Mouse (Mus musculus) activated CD4-positive, CD25-positive, alpha-beta regulatory T cell, adult 4 months (primary cell): ENCODE measurements around the gene Gm20696. TPM values are rescaled to one million over a fixed set of nuclear protein-coding genes. Genes with fewer than 3 reads are reported as not detected.

Experiments
- ATAC-seq: one replicate; pipeline ENCODE4 v1.8.0; 2017
- polyA plus RNA-seq, 2 experiments: library from polyadenylated mRNA; unstranded; fragments of 100-300 nt; shearing (Covaris generic); gene quantifications; one replicate each; pipeline ENCODE4 v1.2.1; 2017

Gene Gm20696
- polyA plus RNA-seq, 2 experiments from 2014 or later = 11.9 to 13.1 TPM

GRCm38 (mm10) chr6:99273177-99273576 lies 393.4 kb downstream of the Gm20696 start:
- ATAC-seq = no peak

GRCm38 (mm10) chr6:99272174-99272573 lies 394.4 kb downstream of the Gm20696 start:
- no peak for ATAC-seq

DNA sequence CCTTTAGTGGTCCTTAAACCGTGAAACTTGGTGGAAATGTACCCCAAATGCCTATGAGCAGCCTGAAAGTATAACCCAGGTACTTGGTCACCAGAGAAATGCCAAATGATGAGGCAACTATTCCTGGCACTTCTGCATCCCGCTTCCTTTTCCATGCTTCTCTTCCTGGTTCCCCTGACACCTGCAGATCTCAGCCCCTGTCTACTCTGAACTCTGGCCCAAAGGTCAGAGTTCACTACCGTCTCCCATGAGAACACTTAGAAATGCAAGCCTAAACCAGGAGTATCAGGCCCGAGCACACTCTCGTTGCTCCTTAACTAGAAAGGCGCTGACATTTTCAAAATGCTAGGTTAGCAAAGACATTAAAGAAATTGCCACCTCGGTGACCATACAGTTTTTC lies 394.9 kb downstream of the Gm20696 start:
- no peak for ATAC-seq

DNA sequence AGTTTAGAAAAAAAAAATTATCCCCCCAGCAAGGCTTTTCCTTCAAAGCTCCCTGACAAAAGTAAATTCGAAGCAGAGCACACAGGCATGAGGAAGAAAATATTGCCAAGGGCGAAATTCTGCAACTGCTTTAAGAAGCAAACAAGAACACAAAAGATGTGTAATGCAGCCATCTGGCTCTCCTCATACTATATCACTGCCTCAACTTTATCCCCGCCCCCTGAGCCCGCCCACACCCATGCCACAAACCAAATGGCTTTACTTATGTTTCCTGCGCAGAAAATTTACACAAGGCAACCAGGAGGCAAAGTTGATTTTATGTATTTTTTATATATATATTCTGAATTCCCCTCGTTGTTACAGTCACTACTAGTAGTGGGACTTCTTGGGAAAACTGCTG lies 396.7 kb downstream of the Gm20696 start:
- ATAC-seq = no peak

- ATAC-seq = no peak
Observed at GRCm38 (mm10) chr6:99268171-99269061, 398.2 kb downstream of the Gm20696 start.

DNA sequence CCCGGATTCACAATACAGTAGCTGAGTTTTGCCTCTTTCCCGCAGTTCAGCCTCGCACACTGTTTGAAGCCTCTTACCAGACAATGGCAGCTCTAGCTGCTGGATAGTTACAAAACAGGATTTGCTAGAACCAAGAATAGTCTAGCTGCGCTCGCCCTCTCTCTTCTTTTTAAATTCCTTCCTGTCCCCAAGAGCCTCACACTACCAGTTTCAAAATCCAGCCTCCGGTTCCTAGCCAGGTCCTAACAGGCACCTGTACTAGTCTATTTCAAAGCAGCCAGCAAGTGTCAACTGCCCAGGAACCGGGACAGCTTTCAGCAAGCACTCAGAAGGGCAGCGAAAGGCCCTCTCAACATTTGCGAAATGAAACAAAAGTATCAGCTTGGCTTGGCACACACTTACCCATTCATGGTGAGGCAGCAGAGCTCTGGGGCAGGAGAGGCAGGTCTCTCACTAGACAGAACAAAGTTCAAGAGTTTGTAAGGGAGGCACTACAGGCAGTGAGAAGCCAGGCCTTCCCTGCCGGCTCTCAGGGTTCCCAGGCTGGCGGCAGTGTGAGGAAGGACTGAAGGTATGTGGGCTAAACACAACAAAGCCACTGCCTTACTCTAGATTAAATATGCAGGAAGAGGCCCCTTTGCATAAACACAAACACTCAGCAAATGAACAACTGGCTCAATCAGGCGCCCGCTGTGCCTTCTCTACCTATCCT lies 400.5 kb downstream of the Gm20696 start:
- peak; percentile 6 for ATAC-seq

- ATAC-seq = no peak
Observed at GRCm38 (mm10) chr6:99265173-99265572, 401.4 kb downstream of the Gm20696 start.

DNA sequence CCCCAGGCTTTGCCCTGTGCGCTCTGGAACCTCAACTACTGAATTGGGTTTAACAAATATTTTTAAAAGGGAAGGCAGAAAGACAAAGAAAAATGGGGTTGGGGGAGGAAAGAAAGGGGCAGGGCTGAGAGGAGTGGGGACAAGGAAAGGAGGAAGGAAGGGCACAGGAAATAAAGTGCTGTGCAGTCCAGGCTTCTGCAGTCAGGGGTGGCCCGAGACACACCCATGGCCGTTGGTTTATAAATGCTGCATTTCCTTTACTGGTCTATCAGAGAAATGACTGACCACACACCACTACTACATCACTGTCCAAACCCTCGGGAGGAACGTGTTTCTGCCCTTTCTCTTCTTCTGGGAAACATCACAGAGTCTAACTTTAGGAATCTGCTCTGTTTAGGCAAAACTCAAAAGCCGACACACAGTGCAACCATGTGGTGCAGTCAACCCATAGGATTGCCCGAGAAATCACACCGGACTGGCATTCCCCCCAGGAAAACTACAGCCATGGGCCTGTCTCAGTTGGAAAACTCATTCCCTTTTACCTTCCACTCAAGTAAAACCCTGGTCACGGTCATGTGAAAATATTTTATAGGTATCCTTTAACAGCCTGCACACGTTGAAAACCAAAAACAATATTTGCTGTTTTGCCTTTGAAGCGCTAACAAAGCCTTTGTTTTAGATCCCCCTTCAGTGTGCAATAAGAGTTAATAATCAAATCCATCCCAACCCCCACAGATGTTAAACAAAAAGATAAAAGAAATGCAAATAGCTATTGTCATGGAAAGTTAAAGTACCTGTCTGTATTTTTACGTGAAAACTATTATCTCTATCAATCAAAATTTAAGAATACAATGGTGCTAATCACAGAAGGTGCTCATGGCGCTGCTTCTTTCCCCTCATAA lies 402.2 kb downstream of the Gm20696 start:
- no peak for ATAC-seq

GRCm38 (mm10) chr6:99263886-99264185 lies 402.8 kb downstream of the Gm20696 start:
- no peak for ATAC-seq

DNA sequence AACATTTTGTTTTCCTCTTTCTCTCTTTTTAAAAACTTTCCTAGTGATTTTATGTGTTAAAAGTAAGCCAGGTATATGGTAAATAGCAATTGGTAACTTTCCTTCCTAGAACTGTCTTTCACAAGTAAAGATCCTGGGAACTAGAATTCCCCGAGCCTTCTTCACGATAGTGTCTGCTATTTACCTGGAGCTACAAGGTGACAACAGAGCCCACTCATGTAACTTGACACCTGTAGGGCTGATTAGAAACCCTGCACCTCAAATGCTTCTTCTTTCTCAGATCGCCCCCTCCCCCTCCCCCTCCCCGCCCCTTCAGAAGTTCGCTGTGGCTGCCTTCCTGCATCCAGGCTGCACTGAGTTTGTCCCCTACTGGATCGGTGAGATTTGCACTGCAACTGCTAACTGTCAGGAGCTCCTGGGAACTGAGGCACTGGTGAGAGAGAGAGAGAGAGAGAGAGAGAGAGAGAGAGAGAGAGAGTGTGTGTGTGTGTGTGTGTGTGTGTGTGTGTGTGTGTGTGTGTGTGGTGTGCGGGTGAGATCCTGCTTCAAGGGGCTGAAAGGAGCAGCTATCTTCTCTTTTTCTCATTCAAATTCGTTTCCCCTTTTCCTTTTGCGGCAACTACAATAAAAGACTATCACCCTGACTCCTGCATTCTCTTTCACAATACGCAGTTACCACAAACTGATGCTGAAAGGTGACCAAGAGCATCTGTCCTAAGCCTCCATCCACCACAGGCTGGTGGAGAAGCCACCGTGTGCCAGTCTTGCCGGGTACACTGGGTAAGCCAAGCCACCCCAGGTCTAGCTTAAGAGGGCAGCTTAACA lies 403.3 kb downstream of the Gm20696 start:
- no peak for ATAC-seq

DNA sequence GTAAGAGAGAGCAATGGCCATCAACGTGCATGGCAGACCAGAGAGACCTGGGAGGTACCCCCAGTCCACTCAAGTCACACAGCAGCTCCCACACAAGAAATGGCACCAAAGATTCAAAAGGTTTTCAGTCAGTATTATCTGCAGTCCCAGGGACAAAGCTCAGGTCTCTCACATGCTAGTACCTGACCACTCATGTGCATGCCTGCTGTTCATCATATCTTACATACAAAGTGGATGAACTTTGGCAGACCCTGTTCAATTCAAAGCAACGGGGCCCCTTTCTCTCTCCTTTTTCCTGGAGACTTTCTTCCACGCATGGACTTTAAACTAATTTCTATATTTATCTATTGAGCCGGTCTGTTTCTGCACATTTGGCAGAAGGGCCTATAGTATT lies 404.9 kb downstream of the Gm20696 start:
- ATAC-seq = no peak

DNA sequence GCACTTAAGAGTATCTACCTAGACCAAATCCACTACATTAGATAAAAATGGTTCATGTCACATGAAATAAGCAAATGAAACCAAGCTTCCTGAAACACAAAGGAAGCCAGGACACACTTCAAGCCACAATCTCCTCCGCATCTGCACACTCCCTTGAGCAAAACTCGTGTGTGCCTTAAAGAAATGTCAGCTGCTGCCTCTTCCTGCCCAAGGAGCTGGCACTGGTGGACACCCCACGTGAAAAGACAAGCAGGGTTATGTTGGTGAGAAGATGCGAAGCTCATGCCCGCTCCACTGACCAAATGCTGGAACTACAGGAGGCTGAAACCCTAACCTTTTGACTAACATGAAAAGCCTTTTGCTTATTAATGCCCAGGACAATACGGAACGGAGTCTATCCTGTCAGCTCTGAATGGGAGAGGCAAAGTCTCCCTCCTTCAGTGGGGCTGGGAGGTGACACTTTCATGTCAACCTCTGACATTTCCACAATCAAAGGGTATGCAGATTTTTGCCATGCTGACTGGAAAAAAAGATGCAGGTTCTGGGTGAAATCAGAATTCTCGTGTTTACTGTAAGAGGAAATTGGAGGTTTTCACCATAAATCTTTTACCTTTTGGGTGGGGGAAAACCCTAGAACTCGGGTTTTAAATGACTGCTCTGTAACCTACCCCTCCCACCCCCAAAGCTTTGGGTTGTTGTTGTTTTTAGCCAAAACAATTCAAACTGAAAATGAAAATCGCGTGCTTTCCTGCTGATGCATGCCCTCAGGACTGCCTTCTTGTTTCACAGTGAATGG lies 405.5 kb downstream of the Gm20696 start:
- ATAC-seq = peak; percentile 64

DNA sequence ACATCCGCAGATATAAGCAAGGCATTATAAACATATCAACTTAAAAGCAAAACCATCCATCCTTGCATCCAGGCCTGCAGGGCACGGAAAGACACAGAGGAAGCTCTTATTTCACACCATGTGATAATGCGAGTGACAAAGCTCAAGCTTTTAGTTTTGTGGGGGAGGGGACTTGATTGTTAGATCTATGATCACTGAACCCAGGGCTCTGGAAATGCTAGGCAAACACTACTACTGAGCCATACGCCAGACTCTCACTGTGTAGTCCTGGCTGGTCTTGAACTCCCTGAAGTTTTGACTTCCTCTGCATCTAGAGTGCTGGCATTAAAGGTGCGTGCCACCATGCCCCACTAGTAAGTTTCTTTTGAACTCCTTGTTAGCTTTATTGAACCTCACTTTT lies 408.3 kb downstream of the Gm20696 start:
- no peak for ATAC-seq

DNA sequence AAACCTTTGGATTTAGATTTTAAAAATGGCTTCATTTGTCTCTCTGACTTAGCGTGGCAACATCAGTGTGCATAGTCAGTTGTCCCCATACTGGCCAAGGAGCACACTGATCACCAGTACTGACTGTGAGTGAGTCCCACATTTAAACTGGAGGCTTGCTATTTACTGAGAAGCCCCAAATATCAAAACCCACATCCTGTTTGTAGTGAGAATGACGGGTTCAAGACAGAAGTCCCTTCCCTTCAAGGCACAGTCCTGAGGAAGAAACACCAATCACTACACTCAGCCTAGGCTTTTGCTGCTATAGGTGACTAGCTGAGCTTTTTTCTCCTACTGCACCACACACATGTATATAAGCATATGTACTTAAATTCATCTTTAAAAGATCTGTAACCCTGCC lies 408.9 kb downstream of the Gm20696 start:
- peak; percentile 26 for ATAC-seq

GRCm38 (mm10) chr6:99253331-99253730 lies 413.3 kb downstream of the Gm20696 start:
- no peak for ATAC-seq

- no peak for ATAC-seq
Observed at GRCm38 (mm10) chr6:99252816-99253215, 413.8 kb downstream of the Gm20696 start.

DNA sequence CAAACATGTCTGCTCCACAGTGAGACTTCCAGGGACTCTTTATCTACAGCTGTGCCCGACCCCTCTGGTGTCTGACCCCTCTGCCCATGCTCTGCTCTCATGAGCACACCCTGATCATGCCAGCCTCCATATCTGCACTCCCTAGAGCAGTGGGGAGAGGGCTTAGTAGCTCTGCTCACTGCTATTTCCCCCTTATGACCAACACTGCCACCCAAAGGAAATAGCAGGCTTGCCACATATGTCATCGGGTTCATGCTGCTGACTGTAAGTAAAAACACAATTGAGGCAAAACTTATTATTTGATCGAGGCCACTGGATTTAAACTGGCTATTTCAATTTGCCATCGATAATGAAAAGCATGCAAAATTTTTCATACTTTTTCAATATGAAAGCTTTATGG lies 414.7 kb downstream of the Gm20696 start:
- no peak for ATAC-seq

DNA sequence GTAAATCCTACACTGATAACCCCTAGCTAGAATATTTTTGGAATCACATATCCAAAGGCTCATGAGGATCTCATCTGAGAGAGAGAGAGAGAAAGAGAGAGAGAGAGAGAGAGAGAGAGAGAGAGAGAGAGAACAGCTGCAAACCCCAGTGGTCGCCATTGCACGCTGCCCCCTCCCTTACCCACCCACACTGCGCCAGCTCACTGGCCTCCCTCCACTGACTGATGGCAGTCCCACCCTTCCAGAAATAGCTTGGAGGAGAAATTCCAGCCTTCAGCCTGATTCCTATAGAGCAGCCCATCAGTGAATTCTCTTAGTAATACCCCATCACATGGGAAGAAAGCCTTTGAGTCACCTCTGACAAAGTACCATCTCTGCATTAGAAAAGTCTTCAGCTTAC lies 415.4 kb downstream of the Gm20696 start:
- no peak for ATAC-seq

DNA sequence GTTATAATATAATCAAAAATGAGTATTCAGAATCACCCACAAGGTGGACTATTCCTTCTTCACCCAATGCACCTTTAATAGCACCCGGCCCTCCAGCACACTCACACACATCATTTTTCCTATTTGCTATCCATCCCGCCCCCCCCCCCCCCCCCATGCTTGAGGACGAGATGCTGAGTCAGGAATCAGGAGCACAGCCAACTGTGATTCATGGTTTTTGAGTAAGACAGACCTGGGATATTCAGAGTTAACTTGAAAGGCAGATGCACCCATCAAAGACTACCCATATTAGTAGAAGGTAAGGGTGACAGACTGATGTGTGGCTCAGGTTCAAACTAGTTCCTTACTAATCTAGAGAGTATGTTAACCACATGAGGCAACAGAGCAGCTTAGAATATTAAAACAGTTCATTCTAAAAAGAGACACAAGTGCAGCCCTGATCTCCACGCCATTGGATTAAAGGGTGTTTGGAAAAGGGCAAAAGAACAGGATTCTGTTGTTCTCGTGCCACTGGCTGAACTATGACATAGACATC lies 417.0 kb downstream of the Gm20696 start:
- peak; percentile 61 for ATAC-seq

DNA sequence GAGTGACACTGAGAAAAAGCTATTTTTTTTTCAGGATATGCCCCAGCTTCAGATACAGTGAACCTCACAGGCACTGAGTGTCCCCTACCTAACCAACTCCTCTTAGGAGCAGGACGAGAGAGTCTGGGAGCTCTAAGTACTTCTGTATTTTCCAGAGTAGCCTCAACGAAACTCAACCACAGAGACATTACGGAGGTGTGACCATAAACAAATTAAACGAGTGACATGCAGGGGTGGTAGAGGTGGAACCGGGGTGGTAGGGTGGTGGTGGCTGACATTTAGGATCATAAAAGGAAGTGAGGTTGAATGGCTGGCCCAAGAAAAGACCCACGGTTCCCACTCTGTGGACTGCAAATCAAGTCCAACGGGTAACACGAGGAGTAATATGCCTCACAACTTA lies 418.2 kb downstream of the Gm20696 start:
- ATAC-seq = no peak
